21 mouse cellular contexts compared by ENCODE assay signal in the genomic region with DNA sequence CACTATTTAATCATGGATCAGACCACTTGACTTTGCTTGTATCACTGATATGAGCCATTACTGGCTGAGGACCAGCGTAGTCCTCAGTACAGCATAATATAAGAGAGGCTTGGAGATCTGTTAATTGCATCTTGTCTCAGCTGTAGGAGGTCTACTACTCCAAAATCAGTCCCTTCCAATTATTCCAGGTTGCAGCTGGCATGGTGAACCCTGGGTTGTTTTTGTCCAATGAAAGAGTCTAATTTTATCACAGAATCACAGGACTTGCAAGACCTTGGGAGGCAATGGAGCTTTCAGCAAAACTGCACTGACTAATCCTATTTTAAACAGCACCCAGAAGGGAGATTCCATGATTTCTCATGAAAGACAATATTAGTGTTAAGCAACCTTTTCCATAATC.
DNase-seq lines count a peak whose midpoint lies in the region; ATAC-seq and TF ChIP-seq lines count a peak whose summit lies in the region.
"Had no signal": no experiment of that assay in that cellular context is flagged by ENCODE, and none has a peak within 500 bp of the region (broad histone marks: within the 10 kb centered on the region; RNA-seq: fewer than 3 reads in every experiment).

No protein-coding gene starts in this region.

- H3K27me3 ChIP-seq in midbrain, embryonic 11.5 days (ENCODE audit: control insufficient read depth, insufficient read depth, low read length): no peaks in the 10 kb centered on the region
- no peaks in the 10 kb centered on the region for H3K27me3 ChIP-seq in midbrain, embryonic 10.5 days (ENCODE audit: low read depth, poor library complexity, severe bottlenecking)
- H3K27me3 ChIP-seq: embryonic facial prominence, embryonic 13.5 days; embryonic facial prominence, embryonic 15.5 days; forebrain, embryonic 12.5 days had no signal

- H3K36me3 ChIP-seq in midbrain, embryonic 11.5 days (ENCODE audit: control insufficient read depth, insufficient read depth, low read length): no peaks in the 10 kb centered on the region
- H3K36me3 ChIP-seq in midbrain, embryonic 10.5 days: no peaks in the 10 kb centered on the region
- H3K36me3 ChIP-seq: embryonic facial prominence, embryonic 13.5 days; embryonic facial prominence, embryonic 15.5 days; forebrain, embryonic 10.5 days; forebrain, embryonic 12.5 days had no signal

- DNase-seq in midbrain, embryonic 11.5 days (ENCODE audit: low spot score, missing footprints): peak; percentile 59
- DNase-seq in midbrain, embryonic 10.5 days (ENCODE audit: low spot score): no peak
- DNase-seq in brain, adult 2 months (ENCODE audit: low read depth, low spot score): peak; percentile 53
- DNase-seq in brain, embryonic 14.5 days (ENCODE audit: low read depth): peak; percentile 9
- DNase-seq in left cerebral cortex, adult 2 months (ENCODE audit: extremely low spot score in 1 of 2, low spot score in 2 of 2): no peak
- DNase-seq: adrenal gland, postnatal 10 days; adrenal gland, postnatal 25 days; cerebellum, adult 11 months; cerebellum, adult 18-20 months; cerebellum, adult 8-10 months; cerebellum, adult 9-11 months; cerebellum, postnatal 14 days; cerebellum, postnatal 36 days; embryo, embryonic 11 days had no signal

- no peak for ATAC-seq in midbrain, embryonic 11.5 days (ENCODE audit: low FRiP score)
- ATAC-seq: forebrain, embryonic 14.5 days; forebrain, embryonic 16.5 days had no signal

- H3K4me2 ChIP-seq in midbrain, embryonic 11.5 days: no peak overlapping the region
- H3K4me2 ChIP-seq: embryonic facial prominence, embryonic 13.5 days; embryonic facial prominence, embryonic 15.5 days; forebrain, embryonic 12.5 days had no signal

- TF ChIP-seq CTCF in brain, embryonic 14.5 days (IDR thresholded peaks at IDR 0.05; ENCODE audit: borderline replicate concordance, extremely low read depth, insufficient read depth, insufficient read length): no peak
- no peak for TF ChIP-seq CTCF in left cerebral cortex, adult 2 months (IDR thresholded peaks at IDR 0.05)

- H3K4me3 ChIP-seq in midbrain, embryonic 11.5 days (ENCODE audit: low read depth, low read length): no peak overlapping the region
- H3K4me3 ChIP-seq in midbrain, embryonic 10.5 days: no peak overlapping the region
- H3K4me3 ChIP-seq in left cerebral cortex, adult 2 months: no peak overlapping the region
- H3K4me3 ChIP-seq: embryonic facial prominence, embryonic 13.5 days; embryonic facial prominence, embryonic 15.5 days; erythroblast, embryonic 14.5 days; forebrain, embryonic 10.5 days; forebrain, embryonic 12.5 days had no signal

- no peak overlapping the region for H3K27ac ChIP-seq in midbrain, embryonic 11.5 days (ENCODE audit: low read depth, low read length)
- no peak overlapping the region for H3K27ac ChIP-seq in midbrain, embryonic 10.5 days (replicated peaks)
- no peak overlapping the region for H3K27ac ChIP-seq in left cerebral cortex, adult 2 months
- H3K27ac ChIP-seq: embryonic facial prominence, embryonic 13.5 days; embryonic facial prominence, embryonic 15.5 days; forebrain, embryonic 10.5 days; forebrain, embryonic 12.5 days had no signal

- no peaks in the 10 kb centered on the region for H3K9me3 ChIP-seq in midbrain, embryonic 11.5 days (ENCODE audit: control insufficient read depth, low read length)
- H3K9me3 ChIP-seq in midbrain, embryonic 10.5 days (replicated peaks): no peaks in the 10 kb centered on the region
- H3K9me3 ChIP-seq: embryonic facial prominence, embryonic 13.5 days; embryonic facial prominence, embryonic 15.5 days; forebrain, embryonic 10.5 days; forebrain, embryonic 12.5 days had no signal

- no peak overlapping the region for H3K9ac ChIP-seq in midbrain, embryonic 11.5 days (ENCODE audit: low read length)
- H3K9ac ChIP-seq: embryonic facial prominence, embryonic 13.5 days; embryonic facial prominence, embryonic 15.5 days; forebrain, embryonic 12.5 days had no signal

- WGBS in midbrain, embryonic 11.5 days: 78% methylated on average over 1 of the region's 1 CpGs
- 88% methylated on average over 1 of the region's 1 CpGs for WGBS in midbrain, embryonic 10.5 days

- H3K4me1 ChIP-seq in midbrain, embryonic 11.5 days (ENCODE audit: control insufficient read depth, insufficient read depth, low read length): no peaks in the 10 kb centered on the region
- no peaks in the 10 kb centered on the region for H3K4me1 ChIP-seq in midbrain, embryonic 10.5 days
- H3K4me1 ChIP-seq: embryonic facial prominence, embryonic 13.5 days; embryonic facial prominence, embryonic 15.5 days; forebrain, embryonic 10.5 days; forebrain, embryonic 12.5 days had no signal

- intact Hi-C loops in left cerebral cortex, adult 2 months (cut with DNase I): no loop called here

- no peak for TF ChIP-seq POLR2A in brain, embryonic 14.5 days (IDR thresholded peaks at IDR 0.05; ENCODE audit: borderline replicate concordance, extremely low read depth, insufficient read depth, insufficient read length, poor library complexity, severe bottlenecking)

Comparison
In these comparisons a context has a peak if more than half of its experiments do, and no peak if none do; other contexts are left out.
1. DNase-seq: peak in midbrain, embryonic 11.5 days (single experiment), brain, adult 2 months (single experiment) and brain, embryonic 14.5 days (single experiment); none in midbrain, embryonic 10.5 days (single experiment) and left cerebral cortex, adult 2 months (0 of 2).